Mouse (Mus musculus) lung, postnatal 4 days (tissue): ENCODE results near the gene Maml2.

ENCODE experiments used
- DNase-seq, 2 experiments: peaks; one replicate each; pipeline ENCODE4 v3.0.0; 2021

Maml2 gene

GRCm38 (mm10) chr9:13536419-13537261 is 238.9 kb downstream of the Maml2 start:
- DNase-seq: peak; percentile 53 to 60

- no peak for DNase-seq
Observed at GRCm38 (mm10) chr9:13538200-13538599, 240.4 kb downstream of the Maml2 start.

DNA sequence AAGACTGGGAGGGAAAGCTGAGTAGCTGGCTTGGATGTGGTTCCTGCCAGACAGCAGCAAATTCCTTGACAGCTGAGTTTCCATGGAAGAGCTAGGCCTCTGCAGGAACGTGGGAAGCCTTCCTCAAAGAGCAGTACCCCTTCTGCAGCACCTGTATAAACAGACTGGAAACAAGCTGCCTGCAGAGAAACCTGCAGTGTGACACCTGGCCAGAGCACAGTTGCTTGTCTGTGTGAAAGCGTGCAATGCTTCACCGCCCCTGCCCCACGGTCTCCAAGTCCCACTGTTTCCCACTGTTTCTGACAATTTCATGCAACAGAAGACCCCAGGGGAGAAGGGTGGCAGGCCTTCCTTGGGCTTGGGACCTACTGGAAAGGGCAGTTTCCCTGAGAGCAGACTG is 241.8 kb downstream of the Maml2 start:
- no peak for DNase-seq

DNA sequence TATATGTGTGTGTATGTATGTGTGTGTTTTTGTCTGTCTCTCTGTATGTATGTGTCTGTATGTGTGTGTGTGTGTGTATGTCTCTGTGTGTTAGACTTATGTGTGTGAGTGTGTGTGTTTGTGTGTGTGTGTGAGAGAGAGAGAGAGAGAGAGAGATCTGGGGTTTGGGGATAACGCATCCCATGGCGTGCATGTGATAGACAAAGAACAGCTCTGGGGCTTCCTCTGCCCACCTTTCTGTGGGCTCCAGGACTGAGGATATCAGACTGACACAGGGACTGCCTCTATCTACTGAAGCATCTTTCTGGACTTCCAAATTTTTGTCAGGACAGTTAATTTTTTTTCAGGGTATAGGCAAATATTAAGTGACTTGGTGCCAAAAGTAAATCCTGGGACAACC is 242.5 kb downstream of the Maml2 start:
- DNase-seq: no peak

GRCm38 (mm10) chr9:13540781-13541180 is 243.0 kb downstream of the Maml2 start:
- no peak for DNase-seq

GRCm38 (mm10) chr9:13543167-13543566 is 245.4 kb downstream of the Maml2 start:
- DNase-seq: peak; percentile 18 to 39

- DNase-seq: no peak
Observed at GRCm38 (mm10) chr9:13544133-13544532, 246.4 kb downstream of the Maml2 start.

- DNase-seq: no peak
Observed at GRCm38 (mm10) chr9:13545726-13546125, 248.0 kb downstream of the Maml2 start.

- no peak for DNase-seq
Observed at GRCm38 (mm10) chr9:13549911-13550310, 252.2 kb downstream of the Maml2 start.

GRCm38 (mm10) chr9:13552380-13553052 is 254.8 kb downstream of the Maml2 start:
- DNase-seq: no peak

GRCm38 (mm10) chr9:13554773-13555172 is 257.0 kb downstream of the Maml2 start:
- DNase-seq: no peak

DNA sequence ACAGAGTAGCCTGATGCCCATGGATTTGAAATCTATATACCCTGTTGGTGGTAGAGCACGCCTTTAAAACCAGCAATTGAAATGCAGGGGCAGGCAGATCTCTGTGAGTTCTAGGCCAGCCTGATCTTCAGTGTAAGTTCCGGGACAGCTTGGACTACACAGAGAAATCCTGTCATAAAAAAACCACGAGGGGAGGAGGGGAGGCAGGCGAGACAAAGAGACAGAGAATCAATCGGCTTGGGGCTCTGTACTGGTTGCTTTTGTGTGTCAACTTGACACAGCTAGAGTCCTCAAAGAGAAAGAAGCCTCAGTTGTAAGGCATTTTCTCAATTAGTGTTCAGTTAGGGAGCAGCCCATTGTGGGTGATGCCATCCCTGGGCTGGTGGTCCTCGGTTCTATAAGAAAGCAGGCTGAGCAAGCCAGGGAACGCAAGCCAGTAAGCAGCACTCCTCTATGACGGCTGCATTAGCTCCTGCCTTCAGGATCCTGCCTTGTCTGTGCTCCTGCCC is 258.3 kb downstream of the Maml2 start:
- no peak for DNase-seq

GRCm38 (mm10) chr9:13556696-13557095 is 258.9 kb downstream of the Maml2 start:
- no peak for DNase-seq

DNA sequence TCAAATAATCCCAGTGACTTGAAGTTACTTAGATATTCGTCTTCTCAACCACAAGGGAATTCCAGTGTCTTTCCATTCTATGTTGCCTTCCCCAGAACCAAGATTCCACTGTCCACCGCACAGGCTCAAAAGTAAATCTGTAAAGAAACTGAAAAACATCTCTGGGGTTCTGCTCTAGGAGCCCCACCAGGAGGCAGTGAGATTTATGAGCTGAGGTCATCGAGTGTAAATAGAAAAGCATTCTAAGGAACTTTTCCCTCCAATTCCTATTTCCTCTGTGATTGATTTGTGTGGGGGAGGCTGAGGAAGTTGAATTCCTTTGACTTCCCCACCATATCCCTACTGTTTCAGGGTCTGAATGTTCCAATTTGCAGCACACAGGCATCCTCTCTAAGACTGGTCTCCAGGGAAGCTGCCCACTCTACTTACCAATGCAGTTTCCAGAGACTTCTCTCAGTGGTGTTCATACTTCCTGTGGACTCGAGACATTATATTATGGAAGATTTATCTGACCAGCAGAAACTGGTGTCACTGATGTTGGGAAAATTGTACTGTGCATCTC is 261.1 kb downstream of the Maml2 start:
- no peak for DNase-seq

DNA sequence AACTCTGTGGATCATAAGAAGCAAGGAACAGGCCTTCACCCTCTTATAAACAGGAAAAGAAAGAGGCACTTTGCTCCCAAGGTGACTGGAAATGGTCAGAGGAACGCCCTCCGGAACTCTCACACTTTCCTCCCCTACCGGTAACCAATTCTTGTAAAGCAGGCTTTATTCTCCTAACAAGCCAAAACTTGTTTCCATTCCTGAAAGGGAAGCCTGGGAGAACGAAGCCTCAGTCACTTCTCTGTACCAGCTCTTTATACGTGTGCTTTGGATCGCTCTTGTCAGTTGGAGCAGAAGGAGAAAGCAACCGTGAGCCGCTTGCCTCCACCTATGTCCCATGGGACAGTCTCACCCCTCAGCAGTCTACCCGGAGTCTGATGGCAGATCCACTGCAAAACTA is 262.9 kb downstream of the Maml2 start:
- no peak for DNase-seq

DNA sequence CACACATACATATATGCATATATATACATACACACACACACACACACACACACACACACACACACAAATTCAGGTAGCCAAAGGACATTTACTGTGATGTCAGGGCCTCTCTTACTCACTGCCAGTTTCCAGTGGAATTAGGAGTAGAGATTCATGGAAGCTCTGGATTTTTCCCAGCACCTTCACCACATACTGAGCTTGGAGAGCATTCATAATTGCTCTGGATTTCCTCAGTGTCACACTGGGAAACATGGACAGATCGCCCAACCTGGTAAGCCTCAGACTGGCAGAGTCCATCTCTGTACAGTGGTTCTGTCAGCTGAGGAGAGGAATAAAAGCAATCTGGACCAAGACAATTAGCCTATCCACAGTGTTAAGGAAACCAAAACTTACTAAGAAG is 263.6 kb downstream of the Maml2 start:
- no peak for DNase-seq

DNA sequence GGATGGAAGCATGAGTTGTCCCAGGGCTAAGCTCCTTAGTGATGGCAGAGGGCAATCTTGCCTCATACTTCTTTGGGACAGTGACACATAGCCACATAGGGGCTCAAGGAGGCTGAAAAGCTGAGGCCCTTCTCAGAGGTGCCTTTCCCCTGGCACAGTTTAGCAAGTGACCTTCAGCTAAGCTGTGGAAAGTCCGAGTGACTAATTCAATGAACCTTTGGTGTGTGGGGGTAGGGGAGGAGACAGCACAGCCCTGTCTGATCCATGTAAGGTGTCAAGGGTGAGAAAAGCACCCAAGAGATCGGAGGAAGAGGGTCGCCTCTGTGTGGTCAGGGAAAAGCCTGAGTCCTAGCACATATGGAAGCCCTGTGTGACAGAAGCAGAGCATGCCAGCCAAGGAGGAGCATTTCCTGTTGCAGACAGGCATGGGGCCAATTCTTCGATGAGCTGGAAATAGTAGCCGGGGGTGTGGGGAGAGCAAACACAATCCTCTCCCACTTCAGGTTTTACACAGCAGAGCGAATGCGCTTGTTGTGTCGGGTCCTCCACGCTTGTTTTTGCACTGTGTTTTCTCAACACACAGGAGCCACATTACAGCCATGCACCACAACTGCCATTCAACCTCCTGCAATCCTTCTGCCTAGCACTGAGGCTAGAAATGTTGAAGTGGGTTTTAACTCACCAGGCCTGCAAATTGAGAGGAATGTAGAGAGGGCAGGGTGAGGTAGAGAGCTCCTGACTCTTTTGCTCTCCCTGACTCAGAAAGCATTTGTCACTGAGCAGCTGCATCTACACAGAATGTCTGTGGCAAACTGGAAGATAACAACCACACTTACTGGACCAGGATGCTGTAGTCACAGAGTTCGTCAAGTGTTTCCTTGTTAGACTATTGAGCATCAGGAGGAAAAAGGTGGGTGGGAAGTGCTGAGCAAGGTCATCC is 266.0 kb downstream of the Maml2 start:
- DNase-seq: peak; percentile 70 to 76

GRCm38 (mm10) chr9:13565343-13566019 is 267.7 kb downstream of the Maml2 start:
- no peak for DNase-seq

DNA sequence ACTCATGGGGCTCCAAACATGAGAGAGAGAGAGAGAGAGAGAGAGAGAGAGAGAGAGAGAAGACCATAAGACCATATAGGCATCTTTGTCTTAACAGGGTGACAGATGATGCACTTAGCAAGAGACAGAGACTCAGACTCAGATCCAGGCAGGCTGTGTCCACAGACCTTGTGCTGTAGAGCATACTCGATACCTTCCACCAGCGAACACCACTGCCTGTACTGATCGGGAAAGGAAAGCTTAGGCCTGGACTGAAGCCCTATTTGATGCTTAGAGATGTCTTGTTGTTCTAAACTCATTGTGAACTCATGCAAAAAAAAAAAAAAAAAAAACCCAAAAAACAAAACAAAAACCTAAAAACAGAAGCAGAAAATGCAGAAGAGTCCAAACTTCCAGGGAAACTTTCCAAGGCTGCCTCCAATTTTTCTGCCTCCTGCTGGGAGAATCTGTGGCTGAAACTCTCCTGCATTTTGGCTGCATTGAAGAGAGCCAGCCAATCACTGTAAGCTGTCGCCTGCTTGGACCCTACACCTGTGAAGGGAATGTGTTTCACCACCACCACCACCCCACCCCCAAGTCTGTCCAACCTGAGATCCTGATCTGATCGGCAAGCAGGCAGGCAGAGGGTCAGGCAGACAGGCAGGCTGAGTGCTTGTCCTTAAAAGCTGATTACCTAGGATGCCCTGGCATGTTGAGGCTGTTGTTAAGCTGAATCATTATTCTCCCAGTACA is 268.6 kb downstream of the Maml2 start:
- no peak for DNase-seq

GRCm38 (mm10) chr9:13569023-13569422 is 271.3 kb downstream of the Maml2 start:
- no peak for DNase-seq

- DNase-seq: no peak
Observed at GRCm38 (mm10) chr9:13572847-13573246, 275.1 kb downstream of the Maml2 start.
